Mouse (Mus musculus): ENCODE results near the gene Pde4d. TPM values are rescaled to one million over a fixed set of nuclear protein-coding genes. Genes with fewer than 3 reads are reported as not detected.
A peak's percentile ranks its signal among the peaks of the same experiment; 100 is the strongest.

The Pde4d gene
- polyA plus RNA-seq, 1 experiment from 2014 or later: 18.6 TPM

DNA sequence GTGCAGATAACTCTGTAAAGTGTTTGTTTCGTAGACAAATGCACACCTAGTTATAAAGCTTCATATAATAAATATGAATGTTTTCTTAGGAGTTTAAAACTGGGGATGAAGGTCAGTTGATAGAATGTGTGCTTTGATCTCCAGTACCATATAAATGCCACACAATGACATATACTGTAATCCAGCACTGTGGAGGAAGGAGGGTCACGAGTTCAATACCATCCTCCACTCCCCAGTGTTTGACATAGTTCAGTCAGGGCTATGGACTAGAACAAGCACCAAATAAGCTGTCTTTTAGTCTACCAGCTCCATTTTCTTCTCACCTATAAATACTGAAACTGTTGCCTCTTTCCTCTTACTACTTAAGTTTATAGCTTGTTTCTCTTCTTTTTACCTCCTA, 1357.3 kb downstream of the Pde4d start:
- Histone ChIP-seq H3K27ac (ENCODE audit: low read depth) (no peak overlapping the region), H3K27me3 (replicated peaks; ENCODE audit: control insufficient read depth, insufficient read depth, low read length) (no peaks in the 10 kb centered on the region), H3K36me3 (ENCODE audit: control insufficient read depth, insufficient read depth, low read length) (no peaks in the 10 kb centered on the region), H3K9ac (ENCODE audit: low read length) (no peak overlapping the region), H3K4me1 (replicated peaks; ENCODE audit: control insufficient read depth, insufficient read depth, low read length) (peaks cover 2% of the 10 kb centered on the region; the same call in 1 of the 2 replicates), H3K9me3 (ENCODE audit: control insufficient read depth, low read length) (no peaks in the 10 kb centered on the region), H3K4me3 (ENCODE audit: low read depth, low read length) (no peak overlapping the region), H3K4me2 (ENCODE audit: low read length) (no peak overlapping the region)
- WGBS: 60% methylated on average over 2 of the region's 2 CpGs
- no peak for ATAC-seq (replicated peaks; ENCODE audit: low FRiP score, low TSS enrichment, low read depth)
- DNase-seq (ENCODE audit: low spot score): no peak

DNA sequence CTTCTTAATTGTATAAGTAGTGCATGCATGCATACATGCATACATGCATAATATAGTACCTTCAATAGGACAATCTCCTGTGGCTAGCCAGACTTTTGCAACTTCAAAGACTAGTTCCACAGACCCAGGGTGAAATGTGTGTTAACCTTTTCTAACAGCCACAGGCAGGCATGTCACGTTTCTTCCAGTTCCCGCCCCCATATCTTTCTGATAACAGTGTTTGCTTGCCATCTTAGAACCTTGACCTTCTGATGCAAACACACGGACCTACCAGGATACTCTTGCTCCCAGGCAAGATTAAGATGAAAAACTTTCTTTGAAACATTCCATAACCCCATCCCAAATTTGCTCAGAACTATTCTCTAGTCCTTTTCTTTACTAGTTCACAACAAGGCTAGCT, 1357.7 kb downstream of the Pde4d start:
- Histone ChIP-seq H3K4me2 (ENCODE audit: low read length) (no peak overlapping the region), H3K36me3 (ENCODE audit: control insufficient read depth, insufficient read depth, low read length) (no peaks in the 10 kb centered on the region), H3K4me1 (replicated peaks; ENCODE audit: control insufficient read depth, insufficient read depth, low read length) (peaks cover 2% of the 10 kb centered on the region; the same call in 1 of the 2 replicates), H3K4me3 (ENCODE audit: low read depth, low read length) (no peak overlapping the region), H3K9ac (ENCODE audit: low read length) (no peak overlapping the region), H3K27ac (ENCODE audit: low read depth) (no peak overlapping the region), H3K9me3 (ENCODE audit: control insufficient read depth, low read length) (no peaks in the 10 kb centered on the region), H3K27me3 (replicated peaks; ENCODE audit: control insufficient read depth, insufficient read depth, low read length) (no peaks in the 10 kb centered on the region)
- ATAC-seq (replicated peaks; ENCODE audit: low FRiP score, low TSS enrichment, low read depth): 0 out of 2 replicates have a peak, but pooled peaks have one; percentile 32
- DNase-seq (ENCODE audit: low spot score): no peak
- 26% methylated on average over 3 of the region's 3 CpGs for WGBS

DNA sequence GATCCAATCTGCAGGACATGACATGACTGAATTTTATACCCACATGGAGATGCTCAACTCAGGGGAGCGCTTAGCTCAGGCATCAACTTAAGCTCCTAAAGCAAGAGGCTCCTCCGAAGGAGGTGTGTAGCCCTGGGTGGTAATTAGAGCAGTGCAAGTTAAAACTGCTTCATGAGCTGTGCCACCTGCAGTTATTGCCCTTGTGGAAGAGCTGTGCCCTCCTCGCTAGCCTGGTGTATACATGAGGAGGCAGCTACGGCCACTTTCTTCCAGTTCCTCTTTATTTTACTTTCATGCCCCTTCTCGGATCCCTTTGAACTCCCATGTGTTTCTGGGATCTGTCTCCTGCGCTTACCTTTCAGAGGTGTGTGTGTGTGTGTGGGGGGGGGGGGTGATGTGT, 1358.3 kb downstream of the Pde4d start:
- no peak overlapping the region for H3K27ac ChIP-seq (ENCODE audit: low read depth)
- no peaks in the 10 kb centered on the region for H3K27me3 ChIP-seq (replicated peaks; ENCODE audit: control insufficient read depth, insufficient read depth, low read length)
- 60% methylated on average over 6 of the region's 6 CpGs for WGBS
- H3K4me2 ChIP-seq (ENCODE audit: low read length): no peak overlapping the region
- H3K4me1 ChIP-seq (replicated peaks; ENCODE audit: control insufficient read depth, insufficient read depth, low read length): peaks cover 2% of the 10 kb centered on the region; the same call in 1 of the 2 replicates
- H3K36me3 ChIP-seq (ENCODE audit: control insufficient read depth, insufficient read depth, low read length): no peaks in the 10 kb centered on the region
- no peak overlapping the region for H3K4me3 ChIP-seq (ENCODE audit: low read depth, low read length)
- H3K9ac ChIP-seq (ENCODE audit: low read length): no peak overlapping the region
- ATAC-seq (replicated peaks; ENCODE audit: low FRiP score, low TSS enrichment, low read depth) (no peak), DNase-seq (ENCODE audit: low spot score) (no peak)
- H3K9me3 ChIP-seq (ENCODE audit: control insufficient read depth, low read length): no peaks in the 10 kb centered on the region

DNA sequence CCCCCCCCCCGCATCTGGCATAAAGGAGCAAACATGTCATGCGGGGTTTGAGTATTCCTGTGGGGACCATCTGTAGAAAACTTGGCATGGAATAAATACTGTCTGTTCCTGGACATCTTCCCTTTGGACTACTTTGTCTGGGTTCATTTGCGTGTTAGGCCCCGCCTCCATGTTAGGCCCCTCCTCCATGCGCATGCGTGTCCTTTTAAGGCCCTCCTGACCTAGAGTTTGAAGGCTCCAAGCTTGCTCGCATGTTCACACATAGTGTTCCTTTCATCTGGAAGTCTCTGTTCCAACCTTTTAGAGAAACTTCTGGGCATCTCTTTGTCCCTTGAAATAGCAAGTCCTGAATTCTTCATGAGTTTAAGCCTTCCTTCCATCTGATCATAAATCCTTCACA, 1359.2 kb downstream of the Pde4d start:
- Histone ChIP-seq H3K27ac (ENCODE audit: low read depth) (no peak overlapping the region), H3K4me3 (ENCODE audit: low read depth, low read length) (no peak overlapping the region), H3K27me3 (replicated peaks; ENCODE audit: control insufficient read depth, insufficient read depth, low read length) (no peaks in the 10 kb centered on the region), H3K9me3 (ENCODE audit: control insufficient read depth, low read length) (no peaks in the 10 kb centered on the region), H3K4me1 (replicated peaks; ENCODE audit: control insufficient read depth, insufficient read depth, low read length) (peaks cover 2% of the 10 kb centered on the region; the same call in 1 of the 2 replicates), H3K36me3 (ENCODE audit: control insufficient read depth, insufficient read depth, low read length) (no peaks in the 10 kb centered on the region), H3K9ac (ENCODE audit: low read length) (no peak overlapping the region), H3K4me2 (ENCODE audit: low read length) (no peak overlapping the region)
- WGBS: 86% methylated on average over 7 of the region's 7 CpGs
- no peak for DNase-seq (ENCODE audit: low spot score)
- no peak for ATAC-seq (replicated peaks; ENCODE audit: low FRiP score, low TSS enrichment, low read depth)

DNA sequence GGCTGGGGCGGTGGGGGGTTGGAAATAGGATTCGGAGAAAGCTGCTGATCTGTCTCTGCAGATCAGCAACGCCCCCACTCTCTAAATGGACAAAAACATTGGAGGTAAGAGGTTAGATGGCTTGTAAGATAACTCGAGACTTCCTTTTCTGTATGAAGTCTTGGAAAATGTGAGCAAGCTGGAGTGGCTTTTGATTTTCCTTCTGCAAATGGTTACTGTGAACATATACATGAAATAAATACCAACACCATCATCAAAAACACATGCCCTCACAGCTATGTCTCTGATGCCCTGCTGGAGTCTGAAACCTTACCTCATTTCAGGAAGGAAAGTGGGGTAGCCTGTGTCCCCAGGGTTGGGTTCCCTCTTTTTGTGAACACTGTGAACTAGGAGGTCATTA, 1359.9 kb downstream of the Pde4d start:
- no peaks in the 10 kb centered on the region for H3K36me3 ChIP-seq (ENCODE audit: control insufficient read depth, insufficient read depth, low read length)
- H3K4me1 ChIP-seq (replicated peaks; ENCODE audit: control insufficient read depth, insufficient read depth, low read length): peaks cover 2% of the 10 kb centered on the region; the same call in 1 of the 2 replicates
- WGBS: 84% methylated on average over 4 of the region's 4 CpGs
- H3K27ac ChIP-seq (ENCODE audit: low read depth): no peak overlapping the region
- no peaks in the 10 kb centered on the region for H3K9me3 ChIP-seq (ENCODE audit: control insufficient read depth, low read length)
- DNase-seq (ENCODE audit: low spot score) (no peak), ATAC-seq (replicated peaks; ENCODE audit: low FRiP score, low TSS enrichment, low read depth) (no peak)
- no peak overlapping the region for H3K9ac ChIP-seq (ENCODE audit: low read length)
- no peak overlapping the region for H3K4me2 ChIP-seq (ENCODE audit: low read length)
- no peaks in the 10 kb centered on the region for H3K27me3 ChIP-seq (replicated peaks; ENCODE audit: control insufficient read depth, insufficient read depth, low read length)
- H3K4me3 ChIP-seq (ENCODE audit: low read depth, low read length): no peak overlapping the region

DNA sequence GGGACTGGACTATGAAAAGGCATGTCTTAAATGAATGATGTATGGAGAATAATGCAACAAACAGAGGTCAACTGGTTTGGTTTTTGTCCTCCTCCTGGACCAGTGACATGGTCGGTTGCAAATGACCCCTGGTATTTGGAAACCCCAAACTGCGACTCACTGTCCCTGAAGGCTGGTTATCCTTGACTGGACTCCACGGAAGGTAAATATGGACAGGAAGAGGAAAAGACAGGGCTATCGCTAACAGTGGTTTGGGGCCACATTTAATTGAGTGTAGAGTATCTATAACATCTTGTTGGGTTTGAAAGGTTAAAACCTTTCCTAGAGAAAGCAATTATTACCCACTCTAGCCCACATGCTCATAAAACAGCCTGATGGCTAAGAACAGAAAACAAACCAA, 1364.2 kb downstream of the Pde4d start:
- no peak for DNase-seq (ENCODE audit: low spot score)
- WGBS: 94% methylated on average over 4 of the region's 4 CpGs
- no peak for ATAC-seq (replicated peaks; ENCODE audit: low FRiP score, low TSS enrichment, low read depth)
- Histone ChIP-seq H3K4me1 (replicated peaks; ENCODE audit: control insufficient read depth, insufficient read depth, low read length) (no peaks in the 10 kb centered on the region), H3K9ac (ENCODE audit: low read length) (no peak overlapping the region), H3K9me3 (ENCODE audit: control insufficient read depth, low read length) (no peaks in the 10 kb centered on the region), H3K4me3 (ENCODE audit: low read depth, low read length) (no peak overlapping the region), H3K36me3 (ENCODE audit: control insufficient read depth, insufficient read depth, low read length) (no peaks in the 10 kb centered on the region), H3K4me2 (ENCODE audit: low read length) (no peak overlapping the region), H3K27me3 (replicated peaks; ENCODE audit: control insufficient read depth, insufficient read depth, low read length) (no peaks in the 10 kb centered on the region), H3K27ac (ENCODE audit: low read depth) (no peak overlapping the region)

DNA sequence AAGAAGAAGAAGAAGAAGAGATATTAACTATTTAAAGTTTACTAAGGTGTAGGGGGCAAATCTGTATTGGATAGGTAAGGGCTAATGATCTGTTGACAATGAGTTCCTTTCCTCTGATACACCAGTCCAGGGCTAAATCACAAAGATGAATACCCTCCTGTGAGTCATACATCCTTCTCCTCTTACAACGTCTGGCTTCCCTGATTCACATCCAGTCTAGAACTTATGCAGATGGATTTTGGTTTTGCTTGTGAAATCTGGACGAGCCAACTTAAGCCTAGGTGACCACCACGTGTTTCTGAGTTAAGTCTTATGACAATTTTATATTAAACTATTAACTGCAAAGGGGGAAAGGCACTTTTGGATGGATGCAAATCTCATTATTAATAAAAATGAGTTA, 1369.3 kb downstream of the Pde4d start:
- Histone ChIP-seq H3K27ac (ENCODE audit: low read depth) (no peak overlapping the region), H3K4me2 (ENCODE audit: low read length) (no peak overlapping the region), H3K36me3 (ENCODE audit: control insufficient read depth, insufficient read depth, low read length) (no peaks in the 10 kb centered on the region), H3K4me3 (ENCODE audit: low read depth, low read length) (no peak overlapping the region), H3K9ac (ENCODE audit: low read length) (no peak overlapping the region), H3K9me3 (ENCODE audit: control insufficient read depth, low read length) (no peaks in the 10 kb centered on the region), H3K27me3 (replicated peaks; ENCODE audit: control insufficient read depth, insufficient read depth, low read length) (no peaks in the 10 kb centered on the region), H3K4me1 (replicated peaks; ENCODE audit: control insufficient read depth, insufficient read depth, low read length) (peaks cover 17% of the 10 kb centered on the region)
- DNase-seq (ENCODE audit: low spot score) (no peak), ATAC-seq (replicated peaks; ENCODE audit: low FRiP score, low TSS enrichment, low read depth) (no peak)
- 77% methylated on average over 3 of the region's 3 CpGs for WGBS

DNA sequence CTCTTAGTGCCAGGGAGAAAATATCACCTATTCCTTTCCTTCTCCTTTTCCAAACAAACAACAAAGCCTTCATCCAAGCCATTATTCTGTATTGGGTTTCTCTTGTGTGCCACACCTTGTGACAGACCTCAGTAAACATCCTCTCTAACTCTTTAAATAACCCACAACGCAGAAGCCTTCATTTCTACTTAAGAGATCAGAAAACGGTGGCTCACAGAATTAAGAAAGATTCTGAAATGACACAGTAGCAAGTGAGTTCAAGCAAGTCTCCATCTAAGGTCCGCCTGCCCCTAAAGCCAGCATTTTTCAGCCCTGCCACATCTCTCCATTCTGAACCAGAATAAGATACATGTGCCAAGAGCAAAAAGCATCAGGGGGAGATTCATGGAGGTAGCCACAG, 1370.4 kb downstream of the Pde4d start:
- Histone ChIP-seq H3K4me1 (replicated peaks; ENCODE audit: control insufficient read depth, insufficient read depth, low read length) (peaks cover 17% of the 10 kb centered on the region), H3K9ac (ENCODE audit: low read length) (no peak overlapping the region), H3K36me3 (ENCODE audit: control insufficient read depth, insufficient read depth, low read length) (no peaks in the 10 kb centered on the region), H3K4me2 (ENCODE audit: low read length) (no peak overlapping the region), H3K9me3 (ENCODE audit: control insufficient read depth, low read length) (no peaks in the 10 kb centered on the region), H3K4me3 (ENCODE audit: low read depth, low read length) (no peak overlapping the region), H3K27me3 (replicated peaks; ENCODE audit: control insufficient read depth, insufficient read depth, low read length) (no peaks in the 10 kb centered on the region), H3K27ac (ENCODE audit: low read depth) (no peak overlapping the region)
- DNase-seq (ENCODE audit: low spot score) (no peak), ATAC-seq (replicated peaks; ENCODE audit: low FRiP score, low TSS enrichment, low read depth) (no peak)
- 48% methylated on average over 3 of the region's 3 CpGs for WGBS

DNA sequence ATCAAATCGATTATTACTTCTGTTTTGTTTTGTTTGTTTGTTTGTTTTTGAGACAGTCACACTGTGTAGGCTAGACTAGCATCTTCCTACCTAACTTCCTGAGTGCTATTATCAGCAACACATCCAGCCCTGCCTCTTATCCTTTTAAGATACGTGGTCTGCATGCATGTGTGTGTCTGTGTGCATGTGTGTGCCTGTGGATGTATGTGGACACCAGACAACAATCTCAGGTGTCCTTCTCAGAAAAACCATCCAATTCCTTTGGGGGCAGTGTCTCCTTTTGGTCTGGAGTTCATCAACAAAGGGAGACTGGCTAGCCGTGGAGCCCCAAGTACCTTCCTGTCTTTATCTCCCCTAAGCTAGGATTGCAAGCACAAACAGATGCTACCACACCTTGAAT, 1371.1 kb downstream of the Pde4d start:
- ATAC-seq (replicated peaks; ENCODE audit: low FRiP score, low TSS enrichment, low read depth) (no peak), DNase-seq (ENCODE audit: low spot score) (no peak)
- Histone ChIP-seq H3K4me1 (replicated peaks; ENCODE audit: control insufficient read depth, insufficient read depth, low read length) (peaks cover 17% of the 10 kb centered on the region), H3K27me3 (replicated peaks; ENCODE audit: control insufficient read depth, insufficient read depth, low read length) (no peaks in the 10 kb centered on the region), H3K36me3 (ENCODE audit: control insufficient read depth, insufficient read depth, low read length) (no peaks in the 10 kb centered on the region), H3K4me3 (ENCODE audit: low read depth, low read length) (no peak overlapping the region), H3K9me3 (ENCODE audit: control insufficient read depth, low read length) (no peaks in the 10 kb centered on the region), H3K4me2 (ENCODE audit: low read length) (no peak overlapping the region), H3K9ac (ENCODE audit: low read length) (no peak overlapping the region), H3K27ac (ENCODE audit: low read depth) (no peak overlapping the region)
- WGBS: 61% methylated on average over 3 of the region's 3 CpGs
